Mouse (Mus musculus): ENCODE data around the gene Stim1. TPM values are rescaled to one million over a fixed set of nuclear protein-coding genes. Genes with fewer than 3 reads are reported as not detected.
"Not testable (repeated sequence)": the region's sequence is repeated elsewhere in the genome, so short reads cannot be mapped to it uniquely, and the experiment has no call there.

Stim1 gene
- polyA plus RNA-seq, 1 experiment from 2014 or later: 17.9 TPM

GRCm38 (mm10) chr7:102260518-102260917 is 7.1 kb upstream of the Stim1 start:
- TF ChIP-seq EP300 (IDR thresholded peaks at IDR 0.05; ENCODE audit: low read depth) (no peak), CTCF (IDR thresholded peaks at IDR 0.05; ENCODE audit: low read depth) (no peak)
- Histone ChIP-seq H3K4me3 (ENCODE audit: low read depth, low read length) (no peak overlapping the region), H3K9me3 (ENCODE audit: low read length) (no peaks in the 10 kb centered on the region), H3K27me3 (ENCODE audit: insufficient read depth, low read length) (no peaks in the 10 kb centered on the region), H3K4me1 (ENCODE audit: insufficient read depth) (no peaks in the 10 kb centered on the region), H3K4me2 (ENCODE audit: low read depth, low read length) (no peak overlapping the region), H3K9ac (replicated peaks) (no peak overlapping the region), H3K27ac (ENCODE audit: low read depth) (no peak overlapping the region), H3K36me3 (replicated peaks; ENCODE audit: insufficient read depth, low read length) (no peaks in the 10 kb centered on the region)
- WGBS (ENCODE audit: insufficient replicate concordance): 76% methylated on average over 1 of the region's 1 CpGs
- no peak for ATAC-seq
- no peak for DNase-seq

GRCm38 (mm10) chr7:102263020-102263419 is 4.6 kb upstream of the Stim1 start:
- TF ChIP-seq EP300 (IDR thresholded peaks at IDR 0.05; ENCODE audit: low read depth): no peak
- TF ChIP-seq CTCF (IDR thresholded peaks at IDR 0.05; ENCODE audit: low read depth): peak; percentile 36
- WGBS (ENCODE audit: insufficient replicate concordance): 89% methylated on average over 2 of the region's 2 CpGs
- H3K4me1 ChIP-seq (ENCODE audit: insufficient read depth): peaks cover 4% of the 10 kb centered on the region; the same call in 1 of the 2 replicates
- no peak overlapping the region for H3K4me3 ChIP-seq (ENCODE audit: low read depth, low read length)
- no peak overlapping the region for H3K27ac ChIP-seq (ENCODE audit: low read depth)
- ATAC-seq (no peak), DNase-seq (no peak)
- H3K4me2 ChIP-seq (ENCODE audit: low read depth, low read length): no peak overlapping the region
- H3K9ac ChIP-seq (replicated peaks): no peak overlapping the region
- no peaks in the 10 kb centered on the region for H3K36me3 ChIP-seq (replicated peaks; ENCODE audit: insufficient read depth, low read length)
- H3K9me3 ChIP-seq (ENCODE audit: low read length): no peaks in the 10 kb centered on the region
- no peaks in the 10 kb centered on the region for H3K27me3 ChIP-seq (ENCODE audit: insufficient read depth, low read length)

- H3K4me3 ChIP-seq (ENCODE audit: low read depth, low read length); H3K27me3 ChIP-seq (ENCODE audit: insufficient read depth, low read length); H3K36me3 ChIP-seq (replicated peaks; ENCODE audit: insufficient read depth, low read length); H3K9me3 ChIP-seq (ENCODE audit: low read length); ATAC-seq; H3K9ac ChIP-seq (replicated peaks); DNase-seq: not testable (repeated sequence)
- Histone ChIP-seq H3K4me1 (ENCODE audit: insufficient read depth) (peaks cover 31% of the 10 kb centered on the region), H3K4me2 (ENCODE audit: low read depth, low read length) (peak overlapping the region; percentile 93), H3K27ac (ENCODE audit: low read depth) (peak overlapping the region; percentile 88)
- 65% methylated on average over 10 of the region's 10 CpGs for WGBS (ENCODE audit: insufficient replicate concordance)
Measured at GRCm38 (mm10) chr7:102266021-102266400, 1.6 kb upstream of the Stim1 start.

GRCm38 (mm10) chr7:102266401-102267042 is 1.1 kb upstream of the Stim1 start:
- DNase-seq (peak; percentile 64), ATAC-seq (peak; percentile 9)
- H3K27me3 ChIP-seq (ENCODE audit: insufficient read depth, low read length): no peaks in the 10 kb centered on the region
- peaks cover 35% of the 10 kb centered on the region for H3K4me1 ChIP-seq (ENCODE audit: insufficient read depth)
- peak overlapping the region; percentile 91 for H3K4me3 ChIP-seq (ENCODE audit: low read depth, low read length)
- TF ChIP-seq EP300 (IDR thresholded peaks at IDR 0.05; ENCODE audit: low read depth): peak; percentile 69; the same call in 1 of the 2 replicates
- TF ChIP-seq CTCF (IDR thresholded peaks at IDR 0.05; ENCODE audit: low read depth): no peak
- H3K36me3 ChIP-seq (replicated peaks; ENCODE audit: insufficient read depth, low read length): no peaks in the 10 kb centered on the region
- peak overlapping the region; percentile 89 for H3K9ac ChIP-seq (replicated peaks)
- peak overlapping the region; percentile 88 for H3K27ac ChIP-seq (ENCODE audit: low read depth)
- H3K4me2 ChIP-seq (ENCODE audit: low read depth, low read length): peak overlapping the region; percentile 93
- no peaks in the 10 kb centered on the region for H3K9me3 ChIP-seq (ENCODE audit: low read length)
- WGBS (ENCODE audit: insufficient replicate concordance): 13% methylated on average over 14 of the region's 14 CpGs

GRCm38 (mm10) chr7:102267113-102267579 is 460 bp upstream of the Stim1 start:
- H3K27me3 ChIP-seq (ENCODE audit: insufficient read depth, low read length): no peaks in the 10 kb centered on the region
- H3K4me2 ChIP-seq (ENCODE audit: low read depth, low read length): peak overlapping the region; percentile 93
- peak; percentile 95 for DNase-seq
- H3K9ac ChIP-seq (replicated peaks): peak overlapping the region; percentile 89
- peak; percentile 87 for ATAC-seq
- H3K36me3 ChIP-seq (replicated peaks; ENCODE audit: insufficient read depth, low read length): no peaks in the 10 kb centered on the region
- TF ChIP-seq CTCF (IDR thresholded peaks at IDR 0.05; ENCODE audit: low read depth): peak; percentile 96
- no peak for TF ChIP-seq EP300 (IDR thresholded peaks at IDR 0.05; ENCODE audit: low read depth)
- H3K9me3 ChIP-seq (ENCODE audit: low read length): no peaks in the 10 kb centered on the region
- WGBS (ENCODE audit: insufficient replicate concordance): under 1% methylated on average over 34 of the region's 34 CpGs
- peak overlapping the region; percentile 88 for H3K27ac ChIP-seq (ENCODE audit: low read depth)
- peak overlapping the region; percentile 91 for H3K4me3 ChIP-seq (ENCODE audit: low read depth, low read length)
- H3K4me1 ChIP-seq (ENCODE audit: insufficient read depth): peaks cover 41% of the 10 kb centered on the region

GRCm38 (mm10) chr7:102268395-102268748 is 766 bp downstream of the Stim1 start:
- Histone ChIP-seq H3K9ac (replicated peaks) (peak overlapping the region; percentile 89), H3K4me3 (ENCODE audit: low read depth, low read length) (peak overlapping the region; percentile 91), H3K4me2 (ENCODE audit: low read depth, low read length) (peak overlapping the region; percentile 93), H3K9me3 (ENCODE audit: low read length) (no peaks in the 10 kb centered on the region), H3K27ac (ENCODE audit: low read depth) (peak overlapping the region; percentile 88), H3K27me3 (ENCODE audit: insufficient read depth, low read length) (no peaks in the 10 kb centered on the region), H3K4me1 (ENCODE audit: insufficient read depth) (peaks cover 52% of the 10 kb centered on the region), H3K36me3 (replicated peaks; ENCODE audit: insufficient read depth, low read length) (no peaks in the 10 kb centered on the region)
- 6% methylated on average over 12 of the region's 12 CpGs for WGBS (ENCODE audit: insufficient replicate concordance)
- DNase-seq: no peak
- ATAC-seq: no peak
- TF ChIP-seq CTCF (IDR thresholded peaks at IDR 0.05; ENCODE audit: low read depth) (no peak), EP300 (IDR thresholded peaks at IDR 0.05; ENCODE audit: low read depth) (no peak)

All from liver, postnatal 0 days (tissue).